Mouse (Mus musculus) layer of hippocampus, adult 11-12 months (tissue): ENCODE measurements around the gene Zfp507.

Source experiments
- DNase-seq: peaks from one replicate; pipeline ENCODE4 v3.0.0; 2022; ENCODE audit warnings: low spot score

The Zfp507 gene

DNA sequence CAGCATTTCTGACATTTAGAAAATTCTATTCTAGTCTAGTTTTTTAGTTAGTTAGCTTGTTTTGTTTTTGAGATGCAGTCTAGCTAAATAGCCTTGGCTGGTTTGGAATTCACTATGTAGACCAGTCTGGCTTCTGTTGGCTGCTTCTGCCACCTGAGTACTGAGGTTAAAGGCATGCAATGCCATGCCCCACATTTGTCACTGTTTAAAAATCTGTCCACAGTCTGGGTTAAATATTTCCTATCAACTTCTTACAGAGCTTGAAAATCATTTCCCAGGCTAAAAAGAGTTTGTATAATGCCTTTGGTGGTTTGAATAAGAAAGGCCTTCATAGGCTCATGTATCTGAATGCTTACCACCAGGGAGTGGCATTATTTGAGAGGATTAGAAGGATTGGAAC lies 63.9 kb downstream of the Zfp507 start:
- DNase-seq: no peak

DNA sequence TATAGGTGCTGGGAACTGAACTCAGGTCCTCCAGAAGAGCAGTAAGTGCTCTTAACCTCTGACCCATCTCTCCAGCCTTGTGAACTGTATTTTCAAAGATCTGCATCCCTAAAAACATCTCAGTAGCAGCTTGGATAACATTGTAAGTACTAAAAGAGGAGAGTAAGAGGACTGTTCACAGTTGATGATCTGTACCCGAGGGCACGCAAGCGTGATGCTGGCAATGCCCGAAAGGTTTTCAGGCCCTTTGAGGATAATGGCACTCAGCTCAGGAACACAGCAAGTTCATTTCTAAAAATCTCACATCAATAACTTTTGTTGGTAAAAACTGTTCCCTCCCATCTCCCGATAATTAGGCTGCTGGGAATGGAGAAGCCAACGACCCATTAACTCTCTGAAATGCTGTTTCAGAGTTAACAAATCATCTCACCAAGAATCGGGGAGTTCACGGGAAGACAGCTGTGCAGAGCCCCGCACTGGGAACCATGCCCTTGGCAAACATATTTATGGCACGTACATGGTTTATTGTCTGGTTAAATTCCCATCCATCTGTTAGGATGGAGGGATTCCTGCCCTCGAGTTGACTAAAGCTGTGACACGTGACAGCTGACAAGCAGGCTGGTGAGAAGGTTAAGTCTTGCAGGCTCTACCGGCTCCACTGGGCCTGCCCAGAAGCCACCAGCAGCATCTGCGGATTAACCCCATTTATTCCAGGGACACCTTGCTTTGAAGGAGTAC lies 69.3 kb downstream of the Zfp507 start:
- DNase-seq: no peak

DNA sequence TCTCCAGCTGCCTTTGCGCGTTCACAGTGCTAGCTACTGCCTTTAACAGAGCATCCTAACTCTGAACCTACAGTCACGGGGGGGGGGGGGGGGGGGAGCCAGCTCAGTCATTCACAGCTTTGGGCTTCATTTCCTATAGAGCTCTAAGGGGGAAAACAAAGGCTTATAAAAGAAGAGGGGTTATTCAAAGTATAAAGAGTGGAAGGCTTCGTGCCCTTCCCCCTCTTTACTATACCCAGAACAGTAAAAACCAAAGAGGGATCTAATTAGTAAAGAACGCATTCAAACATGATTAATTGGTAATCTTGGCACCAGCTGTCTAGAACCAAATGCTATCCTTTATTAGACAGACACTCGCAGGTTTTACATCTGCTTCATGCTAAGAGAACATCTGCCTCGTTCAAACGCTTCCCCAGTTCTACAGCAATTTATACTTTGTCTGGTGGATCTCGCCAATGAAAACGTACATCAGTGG lies 70.2 kb downstream of the Zfp507 start:
- no peak for DNase-seq

DNA sequence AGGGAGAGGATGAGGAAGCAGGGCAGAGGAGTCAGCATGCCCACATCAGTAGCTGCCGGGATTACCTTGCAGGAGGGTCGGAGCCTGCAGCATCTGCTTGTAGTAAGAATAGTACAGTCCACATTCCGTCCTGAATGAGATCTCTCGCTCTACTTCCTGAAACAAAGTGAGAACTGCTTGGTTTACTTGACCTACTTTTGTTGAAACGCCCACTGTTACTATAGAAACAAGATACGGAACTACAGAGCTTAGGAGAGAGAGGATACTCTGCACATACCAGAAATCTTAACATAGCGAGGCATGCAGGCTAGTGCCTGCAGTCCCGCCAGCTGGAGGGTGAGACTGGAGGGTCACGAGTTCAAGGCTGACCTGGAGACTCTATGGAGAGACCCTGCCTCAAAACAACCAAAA lies 73.2 kb downstream of the Zfp507 start:
- DNase-seq: no peak

- DNase-seq: no peak
These were observed 74.4 kb downstream of the Zfp507 start for GRCm38 (mm10) chr7:35728376-35728775.

DNA sequence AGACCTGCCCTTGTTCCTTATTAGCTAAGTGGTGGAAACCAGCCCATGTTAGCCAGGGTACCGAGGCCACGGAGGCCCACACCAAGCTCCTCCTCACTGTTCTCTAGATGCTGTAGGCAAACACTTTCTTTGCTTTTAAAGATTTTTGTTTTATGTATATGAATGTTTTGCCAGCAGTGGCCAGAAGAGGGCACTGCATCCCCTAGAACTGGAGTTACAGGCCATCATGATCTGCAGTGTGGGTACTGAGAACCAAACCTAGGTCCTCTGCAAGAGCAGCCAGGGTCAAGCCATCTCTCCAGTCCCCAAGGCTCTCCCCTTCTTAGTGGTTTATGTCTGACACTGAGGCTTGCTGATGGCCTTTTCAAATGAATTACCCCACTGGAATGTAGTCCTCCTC lies 79.8 kb downstream of the Zfp507 start:
- DNase-seq: no peak
